Mouse (Mus musculus): ENCODE measurements around the gene Rad51.

Rad51 gene

GRCm38 (mm10) chr2:119163999-119164398, 51.4 kb downstream of the Rad51 start:
- no peak for DNase-seq (ENCODE audit: low spot score)

- DNase-seq (ENCODE audit: low spot score): no peak
These were observed 52.8 kb downstream of the Rad51 start for GRCm38 (mm10) chr2:119165401-119165800.

- DNase-seq (ENCODE audit: low spot score): peak; percentile 77
These were observed 54.6 kb downstream of the Rad51 start, which contains the start of gene Gchfr for GRCm38 (mm10) chr2:119166901-119167865. TSS of gene Gchfr (plus strand) at chr2:119167773.

- DNase-seq (ENCODE audit: low spot score): no peak
These were observed 55.3 kb downstream of the Rad51 start for GRCm38 (mm10) chr2:119167866-119168256.

- DNase-seq (ENCODE audit: low spot score): no peak
These were observed 57.7 kb downstream of the Rad51 start for GRCm38 (mm10) chr2:119170282-119170681.

GRCm38 (mm10) chr2:119171574-119171973, 59.0 kb downstream of the Rad51 start:
- peak; percentile 88 for DNase-seq (ENCODE audit: low spot score)

GRCm38 (mm10) chr2:119172446-119172845, 59.9 kb downstream of the Rad51 start:
- DNase-seq (ENCODE audit: low spot score): no peak

GRCm38 (mm10) chr2:119172862-119173576, 60.4 kb downstream of the Rad51 start:
- DNase-seq (ENCODE audit: low spot score): peak; percentile 80

- DNase-seq (ENCODE audit: low spot score): peak; percentile 82
These were observed 61.5 kb downstream of the Rad51 start, which contains the start of gene Gm14137 for GRCm38 (mm10) chr2:119173991-119174651. TSS of gene Gm14137 (plus strand) at chr2:119174509.

GRCm38 (mm10) chr2:119174866-119175265, 62.3 kb downstream of the Rad51 start:
- no peak for DNase-seq (ENCODE audit: low spot score)

GRCm38 (mm10) chr2:119175614-119176013, 63.0 kb downstream of the Rad51 start:
- no peak for DNase-seq (ENCODE audit: low spot score)

- no peak for DNase-seq (ENCODE audit: low spot score)
These were observed 64.2 kb downstream of the Rad51 start for GRCm38 (mm10) chr2:119176761-119177160.

- no peak for DNase-seq (ENCODE audit: low spot score)
These were observed 64.9 kb downstream of the Rad51 start for GRCm38 (mm10) chr2:119177384-119177939.

GRCm38 (mm10) chr2:119182914-119183313, 70.3 kb downstream of the Rad51 start:
- no peak for DNase-seq (ENCODE audit: low spot score)

GRCm38 (mm10) chr2:119189029-119189710, 76.6 kb downstream of the Rad51 start:
- DNase-seq (ENCODE audit: low spot score): peak; percentile 86

GRCm38 (mm10) chr2:119190969-119191368, 78.4 kb downstream of the Rad51 start:
- no peak for DNase-seq (ENCODE audit: low spot score)

- DNase-seq (ENCODE audit: low spot score): no peak
These were observed 81.5 kb downstream of the Rad51 start for GRCm38 (mm10) chr2:119194140-119194539.

- no peak for DNase-seq (ENCODE audit: low spot score)
These were observed 83.9 kb downstream of the Rad51 start for GRCm38 (mm10) chr2:119196316-119197108.
